ENCODE assay signal across 9 mouse cellular contexts in genomic region chr14:86748876-86749275, GRCm38 (mm10).
A peak's percentile ranks its signal among the peaks of the same experiment; 100 is the strongest.
DNase-seq lines count a peak whose midpoint lies in the region; ATAC-seq lines count a peak whose summit lies in the region.
"Had no signal": no experiment of that assay in that cellular context is flagged by ENCODE, and none has a peak within 500 bp of the region (broad histone marks: within the 10 kb centered on the region; RNA-seq: fewer than 3 reads in every experiment).

No protein-coding gene starts in this region.

- H3K9me3 ChIP-seq in heart, embryonic 16.5 days (replicated peaks; ENCODE audit: control insufficient read depth, low read length), result no peaks in the 10 kb centered on the region
- H3K9me3 ChIP-seq: megakaryocyte, embryonic 14.5 days had no signal

- no peaks in the 10 kb centered on the region for H3K4me1 ChIP-seq in heart, embryonic 16.5 days (ENCODE audit: control insufficient read depth, insufficient read depth, low read length)

- 30% methylated on average over 7 of the region's 7 CpGs for WGBS in heart, embryonic 16.5 days

- no peaks in the 10 kb centered on the region for H3K27me3 ChIP-seq in heart, embryonic 16.5 days (ENCODE audit: control insufficient read depth, insufficient read depth, low read length)
- H3K27me3 ChIP-seq: megakaryocyte, embryonic 14.5 days had no signal

- H3K4me2 ChIP-seq in heart, embryonic 16.5 days (ENCODE audit: low read depth, low read length), result peak overlapping the region; percentile 46

- peak; percentile 55 for ATAC-seq in heart, embryonic 16.5 days (replicated peaks; ENCODE audit: extremely low read depth, insufficient read depth, low FRiP score)

- no peaks in the 10 kb centered on the region for H3K36me3 ChIP-seq in heart, embryonic 16.5 days (ENCODE audit: control insufficient read depth, insufficient read depth)

- no peak overlapping the region for H3K4me3 ChIP-seq in heart, embryonic 16.5 days (ENCODE audit: low read length)
- H3K4me3 ChIP-seq: megakaryocyte, embryonic 14.5 days had no signal

- no peak overlapping the region for H3K27ac ChIP-seq in heart, embryonic 16.5 days (ENCODE audit: low read length)

- H3K9ac ChIP-seq in heart, embryonic 16.5 days (ENCODE audit: low read length), result no peak overlapping the region

- peak; percentile 88 for DNase-seq in brain, embryonic 18.5 days (ENCODE audit: low read depth, low spot score)
- peak; percentile 87 for DNase-seq in embryo, embryonic 10.5 days (ENCODE audit: low spot score)
- peak; percentile 58 to 94 for DNase-seq in left cerebral cortex, adult 8-10 months (ENCODE audit: low spot score in 2 of 2)
- DNase-seq in retina, embryonic 14.5 days (ENCODE audit: low spot score), result peak; percentile 82
- no peak for DNase-seq in adrenal gland, postnatal 25 days
- no peak for DNase-seq in kidney, postnatal 25 days
- no peak for DNase-seq in ovary, postnatal 10 days (ENCODE audit: low spot score)

Comparison
In these comparisons a context has a peak if more than half of its experiments do, and no peak if none do; other contexts are left out.
1. DNase-seq: peak in brain, embryonic 18.5 days (single experiment), embryo, embryonic 10.5 days (single experiment), left cerebral cortex, adult 8-10 months (2 of 2) and retina, embryonic 14.5 days (single experiment); none in adrenal gland, postnatal 25 days (single experiment), kidney, postnatal 25 days (0 of 2) and ovary, postnatal 10 days (single experiment).